Mouse (Mus musculus) CD4-positive naive resting alpha-beta T cell, adult 76 days (primary cell): ENCODE data around the gene Rex1bd. TPM values are rescaled to one million over a fixed set of nuclear protein-coding genes. Genes with fewer than 3 reads are reported as not detected.

Experiments
- total RNA-seq: library from RNA; stranded (reverse); gene quantifications from one replicate; pipeline ENCODE4 v1.2.4, GENCODE M21; 2023

Rex1bd gene
- total RNA-seq: 62.4 TPM

GRCm38 (mm10) chr8:70506328-70507026 is at the start of gene Rex1bd:
Gene Rex1bd (minus strand): TSS chr8:70506752.

GRCm38 (mm10) chr8:70539077-70539813 is 32.7 kb upstream of the Rex1bd start, which contains the start of gene Ell:
Gene Ell (plus strand): TSS chr8:70539457.

GRCm38 (mm10) chr8:70527512-70528181 is 21.1 kb upstream of the Rex1bd start, which contains the start of the genes Fkbp8 and Kxd1:
Gene Fkbp8 (plus strand): TSS chr8:70527724.
Gene Kxd1 (minus strand): TSS chr8:70527956.

GRCm38 (mm10) chr8:70510228-70510915 is 3.8 kb upstream of the Rex1bd start, which contains the start of gene Uba52:
Gene Uba52 (minus strand): TSS chr8:70510801.

GRCm38 (mm10) chr8:70492664-70493640 is 13.6 kb downstream of the Rex1bd start, which contains the start of gene Crlf1:
Gene Crlf1 (plus strand): TSS chr8:70493158.

GRCm38 (mm10) chr8:70486941-70487520 is 19.5 kb downstream of the Rex1bd start, which contains the start of gene Tmem59l:
Gene Tmem59l (minus strand): TSS chr8:70487358.

GRCm38 (mm10) chr8:70476333-70477268 is 30.0 kb downstream of the Rex1bd start, which contains the start of gene Klhl26:
Gene Klhl26 (minus strand): TSS chr8:70476968.

Other genes with a start within 250 kb of the Rex1bd start
- 6.3 TPM for gene Homer3, start 223.9 kb downstream of the Rex1bd start, total RNA-seq
- 81.1 TPM for gene Ddx49, start 204.3 kb downstream of the Rex1bd start, total RNA-seq
- gene Cope, start 204.2 kb downstream of the Rex1bd start, total RNA-seq: 115 TPM
- not detected for gene Cers1, start 191.0 kb downstream of the Rex1bd start, total RNA-seq
- gene Gdf1, start 176.9 kb downstream of the Rex1bd start, total RNA-seq: not detected
- gene Upf1, start 153.5 kb downstream of the Rex1bd start, total RNA-seq: 71.3 TPM
- gene Comp, start 133.2 kb downstream of the Rex1bd start, total RNA-seq: not detected
- 21.8 TPM for gene Crtc1, start 67.2 kb downstream of the Rex1bd start, total RNA-seq
- gene Klhl26, start 29.8 kb downstream of the Rex1bd start, total RNA-seq: 7.9 TPM
- not detected for gene Tmem59l, start 19.4 kb downstream of the Rex1bd start, total RNA-seq
- not detected for gene Crlf1, start 13.6 kb downstream of the Rex1bd start, total RNA-seq
- 3,364 TPM for gene Uba52, start 4.0 kb upstream of the Rex1bd start, total RNA-seq
- 249 TPM for gene Fkbp8, start 21.0 kb upstream of the Rex1bd start, total RNA-seq
- 60.3 TPM for gene Kxd1, start 21.2 kb upstream of the Rex1bd start, total RNA-seq
- gene Ell, start 32.7 kb upstream of the Rex1bd start, total RNA-seq: 30.2 TPM
- 68.1 TPM for gene Isyna1, start 87.6 kb upstream of the Rex1bd start, total RNA-seq
- 97.8 TPM for gene Ssbp4, start 102.1 kb upstream of the Rex1bd start, total RNA-seq
- 1.6 TPM for gene Lrrc25, start 109.4 kb upstream of the Rex1bd start, total RNA-seq
- 1.6 TPM for gene Gdf15, start 125.7 kb upstream of the Rex1bd start, total RNA-seq
- gene Pgpep1, start 153.6 kb upstream of the Rex1bd start, total RNA-seq: 2.8 TPM
- gene Lsm4, start 166.5 kb upstream of the Rex1bd start, total RNA-seq: 101 TPM
- 1,623 TPM for gene Jund, start 192.2 kb upstream of the Rex1bd start, total RNA-seq
- gene Iqcn, start 196.7 kb upstream of the Rex1bd start, total RNA-seq: 4.4 TPM
- not detected for gene Gm3336, start 211.8 kb upstream of the Rex1bd start, total RNA-seq
- 0.59 TPM for gene Pde4c, start 217.0 kb upstream of the Rex1bd start, total RNA-seq
- 6.0 TPM for gene Rab3a, start 247.9 kb upstream of the Rex1bd start, total RNA-seq